Mouse (Mus musculus): Measurements from ENCODE around the gene Rpl12. TPM values are rescaled to one million over a fixed set of nuclear protein-coding genes. Genes with fewer than 3 reads are reported as not detected.

Rpl12 gene
- 157 and 173 TPM in 2 replicates for polyA plus RNA-seq (2012)

- peaks cover 37% of the 10 kb centered on the region for H3K36me3 ChIP-seq (ENCODE audit: control insufficient read depth)
- H3K27me3 ChIP-seq (ENCODE audit: control insufficient read depth): no peaks in the 10 kb centered on the region
- H3K4me1 ChIP-seq (ENCODE audit: control insufficient read depth): peaks cover 59% of the 10 kb centered on the region
- peak within 1 kb of the TSS; percentile 75 for H3K4me3 ChIP-seq (replicated peaks)
- H3K9me3 ChIP-seq (ENCODE audit: control insufficient read depth, low read length): no peaks in the 10 kb centered on the region
- TF ChIP-seq TAL1 (IDR thresholded peaks at IDR 0.05; ENCODE audit: low read length) (no peak), GATA1 (IDR thresholded peaks at IDR 0.05; ENCODE audit: low read length) (no peak)
Measured at GRCm38 (mm10) chr2:32961192-32961995, at the start of gene Rpl12, which contains the start of gene Lrsam1. Gene Rpl12 (plus strand): TSS chr2:32961559. Gene Lrsam1 (minus strand): TSS chr2:32961614.

GRCm38 (mm10) chr2:32911639-32912182 lies 49.6 kb upstream of the Rpl12 start:
- TF ChIP-seq TAL1 (IDR thresholded peaks at IDR 0.05; ENCODE audit: low read length) (no peak), GATA1 (IDR thresholded peaks at IDR 0.05; ENCODE audit: low read length) (no peak)
- H3K4me3 ChIP-seq (replicated peaks): no peak overlapping the region
- H3K9me3 ChIP-seq (ENCODE audit: control insufficient read depth, low read length): no peaks in the 10 kb centered on the region
- no peaks in the 10 kb centered on the region; the same call in 1 of the 2 replicates for H3K36me3 ChIP-seq (ENCODE audit: control insufficient read depth)
- H3K4me1 ChIP-seq (ENCODE audit: control insufficient read depth): peaks cover 4% of the 10 kb centered on the region
- H3K27me3 ChIP-seq (ENCODE audit: control insufficient read depth): no peaks in the 10 kb centered on the region

DNA sequence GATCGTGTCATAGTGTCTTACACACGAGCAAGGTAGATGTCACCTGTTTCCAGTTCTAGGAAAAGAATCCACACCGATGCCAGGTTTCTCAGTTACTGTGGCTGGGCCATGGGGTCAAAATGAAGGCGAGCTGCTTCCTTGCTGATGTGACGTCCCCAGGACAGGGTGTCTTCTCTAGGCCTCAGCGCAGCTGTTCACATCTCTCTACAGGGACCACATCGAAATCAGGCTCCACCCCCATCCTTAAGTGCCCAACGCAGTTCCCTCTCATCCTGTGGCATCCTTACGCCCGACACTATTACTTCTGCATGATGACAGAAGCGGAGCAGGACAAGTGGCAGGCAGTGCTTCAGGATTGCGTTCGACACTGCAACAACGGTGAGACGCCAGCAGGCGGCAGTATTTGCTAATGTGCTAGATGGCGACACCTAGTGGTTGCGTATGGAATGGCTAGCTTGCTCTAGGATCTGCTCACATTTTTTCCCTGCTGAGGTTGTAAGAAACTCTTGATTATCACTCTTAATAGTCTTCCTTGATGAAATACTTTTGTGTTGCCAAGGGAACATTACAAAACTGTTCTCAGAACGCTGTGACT lies 49.1 kb upstream of the Rpl12 start:
- no peak overlapping the region for H3K4me3 ChIP-seq (replicated peaks)
- TF ChIP-seq TAL1 (IDR thresholded peaks at IDR 0.05; ENCODE audit: low read length): no peak
- no peak for TF ChIP-seq GATA1 (IDR thresholded peaks at IDR 0.05; ENCODE audit: low read length)
- H3K36me3 ChIP-seq (ENCODE audit: control insufficient read depth): no peaks in the 10 kb centered on the region; the same call in 1 of the 2 replicates
- H3K4me1 ChIP-seq (ENCODE audit: control insufficient read depth): peaks cover 2% of the 10 kb centered on the region
- no peaks in the 10 kb centered on the region for H3K9me3 ChIP-seq (ENCODE audit: control insufficient read depth, low read length)
- H3K27me3 ChIP-seq (ENCODE audit: control insufficient read depth): no peaks in the 10 kb centered on the region

- Histone ChIP-seq H3K36me3 (ENCODE audit: control insufficient read depth) (no peaks in the 10 kb centered on the region; the same call in 1 of the 2 replicates), H3K27me3 (ENCODE audit: control insufficient read depth) (no peaks in the 10 kb centered on the region), H3K4me1 (ENCODE audit: control insufficient read depth) (peaks cover 4% of the 10 kb centered on the region; the same call in 1 of the 2 replicates), H3K9me3 (ENCODE audit: control insufficient read depth, low read length) (no peaks in the 10 kb centered on the region), H3K4me3 (replicated peaks) (no peak overlapping the region)
- no peak for TF ChIP-seq GATA1 (IDR thresholded peaks at IDR 0.05; ENCODE audit: low read length)
- no peak for TF ChIP-seq TAL1 (IDR thresholded peaks at IDR 0.05; ENCODE audit: low read length)
Measured at GRCm38 (mm10) chr2:32914362-32914761, 47.0 kb upstream of the Rpl12 start.

DNA sequence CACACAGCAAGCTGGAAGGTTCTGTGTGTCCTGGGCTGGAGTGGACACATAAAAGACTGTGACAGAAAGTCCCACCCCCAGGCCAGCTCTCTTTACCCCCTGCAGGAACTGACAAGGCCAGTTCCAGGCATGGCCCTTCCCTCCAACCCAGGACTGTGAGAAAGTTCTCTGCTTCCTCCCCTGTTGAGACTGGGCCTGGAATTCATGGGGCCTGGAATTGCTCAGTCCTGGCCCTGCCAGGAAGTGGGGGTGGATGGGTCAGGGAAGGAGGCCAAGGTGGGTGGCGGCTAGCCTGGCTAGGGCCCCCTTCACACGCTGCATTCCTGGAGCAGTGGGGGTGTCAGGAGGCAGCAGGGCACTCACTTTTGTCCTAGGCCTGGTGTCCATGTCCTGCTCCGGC lies 46.5 kb upstream of the Rpl12 start:
- Histone ChIP-seq H3K9me3 (ENCODE audit: control insufficient read depth, low read length) (no peaks in the 10 kb centered on the region), H3K36me3 (ENCODE audit: control insufficient read depth) (peaks cover 3% of the 10 kb centered on the region; the same call in 1 of the 2 replicates), H3K4me1 (ENCODE audit: control insufficient read depth) (peaks cover 4% of the 10 kb centered on the region; the same call in 1 of the 2 replicates), H3K27me3 (ENCODE audit: control insufficient read depth) (no peaks in the 10 kb centered on the region), H3K4me3 (replicated peaks) (no peak overlapping the region)
- TF ChIP-seq GATA1 (IDR thresholded peaks at IDR 0.05; ENCODE audit: low read length) (no peak), TAL1 (IDR thresholded peaks at IDR 0.05; ENCODE audit: low read length) (no peak)

DNA sequence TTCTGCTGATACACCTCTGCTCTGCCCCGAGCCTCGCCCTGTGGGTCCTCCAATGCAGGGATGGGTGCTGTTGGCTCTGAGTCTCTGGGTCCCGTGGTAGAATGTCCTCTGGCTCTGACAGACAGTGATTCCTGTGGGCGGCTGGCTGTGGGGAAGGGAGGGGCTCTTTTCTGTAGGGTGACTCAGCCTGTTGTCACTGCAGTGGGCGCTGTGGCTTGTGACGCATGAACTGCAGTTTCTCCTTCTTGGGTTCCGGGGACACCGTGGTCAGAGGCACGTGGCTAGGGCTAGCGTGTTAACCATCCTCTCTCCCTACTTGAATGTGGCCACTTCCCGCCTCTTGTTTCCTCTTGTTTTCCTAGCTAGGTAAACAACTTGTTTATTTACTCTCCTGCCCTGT lies 43.8 kb upstream of the Rpl12 start:
- H3K4me1 ChIP-seq (ENCODE audit: control insufficient read depth): peaks cover 4% of the 10 kb centered on the region; the same call in 1 of the 2 replicates
- H3K36me3 ChIP-seq (ENCODE audit: control insufficient read depth): peaks cover 8% of the 10 kb centered on the region; the same call in 1 of the 2 replicates
- no peaks in the 10 kb centered on the region for H3K27me3 ChIP-seq (ENCODE audit: control insufficient read depth)
- no peaks in the 10 kb centered on the region for H3K9me3 ChIP-seq (ENCODE audit: control insufficient read depth, low read length)
- TF ChIP-seq TAL1 (IDR thresholded peaks at IDR 0.05; ENCODE audit: low read length) (no peak), GATA1 (IDR thresholded peaks at IDR 0.05; ENCODE audit: low read length) (no peak)
- no peak overlapping the region for H3K4me3 ChIP-seq (replicated peaks)

GRCm38 (mm10) chr2:32918391-32918790 lies 43.0 kb upstream of the Rpl12 start:
- Histone ChIP-seq H3K4me1 (ENCODE audit: control insufficient read depth) (peaks cover 4% of the 10 kb centered on the region; the same call in 1 of the 2 replicates), H3K4me3 (replicated peaks) (no peak overlapping the region), H3K27me3 (ENCODE audit: control insufficient read depth) (no peaks in the 10 kb centered on the region), H3K9me3 (ENCODE audit: control insufficient read depth, low read length) (no peaks in the 10 kb centered on the region), H3K36me3 (ENCODE audit: control insufficient read depth) (peaks cover 10% of the 10 kb centered on the region; the same call in 1 of the 2 replicates)
- TF ChIP-seq GATA1 (IDR thresholded peaks at IDR 0.05; ENCODE audit: low read length): no peak
- TF ChIP-seq TAL1 (IDR thresholded peaks at IDR 0.05; ENCODE audit: low read length): no peak

GRCm38 (mm10) chr2:32921235-32921634 lies 40.1 kb upstream of the Rpl12 start:
- Histone ChIP-seq H3K36me3 (ENCODE audit: control insufficient read depth) (peaks cover 14% of the 10 kb centered on the region; the same call in 1 of the 2 replicates), H3K27me3 (ENCODE audit: control insufficient read depth) (no peaks in the 10 kb centered on the region), H3K4me3 (replicated peaks) (no peak overlapping the region), H3K9me3 (ENCODE audit: control insufficient read depth, low read length) (no peaks in the 10 kb centered on the region), H3K4me1 (ENCODE audit: control insufficient read depth) (peaks cover 4% of the 10 kb centered on the region; the same call in 1 of the 2 replicates)
- TF ChIP-seq GATA1 (IDR thresholded peaks at IDR 0.05; ENCODE audit: low read length) (no peak), TAL1 (IDR thresholded peaks at IDR 0.05; ENCODE audit: low read length) (no peak)

All from erythroblast, embryonic 14.5 days (primary cell).